In genomic region chr11:98750351-98751201, GRCm38 (mm10) we compare ENCODE assay signal across 9 mouse cellular contexts. TPM values are rescaled to one million over a fixed set of nuclear protein-coding genes. Genes with fewer than 3 reads are reported as not detected.
DNase-seq lines count a peak whose midpoint lies in the region; ATAC-seq lines count a peak whose summit lies in the region.
"Had no signal": no experiment of that assay in that cellular context is flagged by ENCODE, and none has a peak within 500 bp of the region (broad histone marks: within the 10 kb centered on the region; RNA-seq: fewer than 3 reads in every experiment).

No protein-coding gene starts in this region.

- H3K27ac ChIP-seq in liver, embryonic 16.5 days (ENCODE audit: low read length), result peak overlapping the region; percentile 58

- peak; percentile 13; the same call in 1 of the 2 replicates for ATAC-seq in erythroid progenitor cell, adult 5-6 weeks (replicated peaks; ENCODE audit: low FRiP score, poor library complexity, severe bottlenecking)
- ATAC-seq in liver, embryonic 16.5 days (ENCODE audit: low read depth), result 0 out of 2 replicates have a peak, but pooled peaks have one; percentile 1

- intact Hi-C loops in heart, postnatal 10 days (cut with DNase I), result loop anchor here (5.0 kb wide), 1 partner anchor 38 kb away; no protein-coding TSS in a partner anchor

- H3K4me3 ChIP-seq in liver, embryonic 16.5 days (ENCODE audit: low read depth, low read length), result peak overlapping the region; percentile 34

- H3K27me3 ChIP-seq in liver, embryonic 16.5 days (ENCODE audit: control insufficient read depth, insufficient read depth, low read depth, low read length), result no peaks in the 10 kb centered on the region

- peak; percentile 74 for DNase-seq in 416B (ENCODE audit: low read depth)
- DNase-seq in adrenal gland, postnatal 25 days, result peak; percentile 84
- DNase-seq in heart, postnatal 10 days, result peak; percentile 76 to 81
- DNase-seq in kidney, postnatal 36 days, result peak; percentile 87 to 91
- DNase-seq in retina, embryonic 14.5 days (ENCODE audit: low spot score), result peak; percentile 49
- no peak for DNase-seq in spleen, postnatal 36 days (ENCODE audit: low spot score in 2 of 2)

- WGBS in liver, embryonic 16.5 days (ENCODE audit: insufficient replicate concordance), result 24% methylated on average over 17 of the region's 17 CpGs

- peaks cover 97% of the 10 kb centered on the region for H3K4me1 ChIP-seq in liver, embryonic 16.5 days (ENCODE audit: control insufficient read depth, low read depth, low read length)

- peak overlapping the region; percentile 54 for H3K9ac ChIP-seq in liver, embryonic 16.5 days (ENCODE audit: low read depth, low read length)

- no peaks in the 10 kb centered on the region; the same call in 1 of the 2 replicates for H3K36me3 ChIP-seq in liver, embryonic 16.5 days (ENCODE audit: control insufficient read depth, insufficient read depth)

- H3K9me3 ChIP-seq in liver, embryonic 16.5 days (replicated peaks; ENCODE audit: control insufficient read depth, low read length), result no peaks in the 10 kb centered on the region

- peak overlapping the region; percentile 52 for H3K4me2 ChIP-seq in liver, embryonic 16.5 days (ENCODE audit: low read depth, low read length)

RNA-seq across cellular contexts. Expression of gene Thra, which starts 10.1 kb away (rescaled TPM):
- total RNA-seq in adrenal gland, postnatal 25 days (2021), result 82.5 and 89.4 TPM in 2 replicates
- 8.6 and 13.8 TPM in 2 replicates for total RNA-seq in erythroid progenitor cell, adult 5-6 weeks (2015; ENCODE audit: low replicate concordance)
- 3.3 and 8.0 TPM in 2 replicates for total RNA-seq in erythroid progenitor cell, adult 5-6 weeks (2017; ENCODE audit: low replicate concordance)
- 100 to 1,000 TPM; 172 to 190 TPM for total RNA-seq in heart, postnatal 10 days (2021)
- 6.5 and 7.7 TPM in 2 replicates for polyA plus RNA-seq in liver, embryonic 16.5 days (2015; fragmentation: Nextera tagmentation; extraction: Ambion mirVana)

RNA-seq across cellular contexts. Expression of gene Med24, which starts 21.3 kb away (rescaled TPM):
- total RNA-seq in adrenal gland, postnatal 25 days (2021), result 40.9 and 61.5 TPM in 2 replicates
- total RNA-seq in erythroid progenitor cell, adult 5-6 weeks (2015; ENCODE audit: low replicate concordance), result 30.6 and 57.7 TPM in 2 replicates
- total RNA-seq in erythroid progenitor cell, adult 5-6 weeks (2017; ENCODE audit: low replicate concordance), result 14.7 and 25.0 TPM in 2 replicates
- total RNA-seq in heart, postnatal 10 days (2021), result 10 to 100 TPM; 44.9 to 52.1 TPM
- 22.8 and 23.8 TPM in 2 replicates for polyA plus RNA-seq in liver, embryonic 16.5 days (2015; fragmentation: Nextera tagmentation; extraction: Ambion mirVana)

RNA-seq across cellular contexts. Expression of gene Nr1d1, which starts 24.6 kb away (rescaled TPM):
- 234 and 238 TPM in 2 replicates for total RNA-seq in adrenal gland, postnatal 25 days (2021)
- not detected in 2 replicates for total RNA-seq in erythroid progenitor cell, adult 5-6 weeks (2015; ENCODE audit: low replicate concordance)
- not detected in 2 replicates for total RNA-seq in erythroid progenitor cell, adult 5-6 weeks (2017; ENCODE audit: low replicate concordance)
- total RNA-seq in heart, postnatal 10 days (2021), result 10 to 100 TPM; 31.1 to 32.7 TPM
- polyA plus RNA-seq in liver, embryonic 16.5 days (2015; fragmentation: Nextera tagmentation; extraction: Ambion mirVana), result 0.65 and 0.66 TPM in 2 replicates

RNA-seq across cellular contexts. Expression of gene Msl1, which starts 44.7 kb away (rescaled TPM):
- total RNA-seq in adrenal gland, postnatal 25 days (2021), result 109 and 113 TPM in 2 replicates
- total RNA-seq in erythroid progenitor cell, adult 5-6 weeks (2015; ENCODE audit: low replicate concordance), result 43.6 and 44.7 TPM in 2 replicates
- 29.5 and 35.5 TPM in 2 replicates for total RNA-seq in erythroid progenitor cell, adult 5-6 weeks (2017; ENCODE audit: low replicate concordance)
- total RNA-seq in heart, postnatal 10 days (2021), result 10 to 100 TPM; 70.3 to 83.4 TPM
- polyA plus RNA-seq in liver, embryonic 16.5 days (2015; fragmentation: Nextera tagmentation; extraction: Ambion mirVana), result 4.9 and 5.3 TPM in 2 replicates

RNA-seq across cellular contexts. Expression of gene Csf3, which starts 49.5 kb away (rescaled TPM):
- not detected in 2 replicates for total RNA-seq in adrenal gland, postnatal 25 days (2021)
- total RNA-seq in erythroid progenitor cell, adult 5-6 weeks (2015; ENCODE audit: low replicate concordance), result not detected in 2 replicates
- total RNA-seq in erythroid progenitor cell, adult 5-6 weeks (2017; ENCODE audit: low replicate concordance), result not detected in 2 replicates
- not detected for total RNA-seq in heart, postnatal 10 days (2021)
- not detected in 2 replicates for polyA plus RNA-seq in liver, embryonic 16.5 days (2015; fragmentation: Nextera tagmentation; extraction: Ambion mirVana)
- total RNA-seq: adrenal gland, postnatal 4 days had no signal

Comparison
In these comparisons a context has a peak if more than half of its experiments do, and no peak if none do; other contexts are left out.
1. DNase-seq: peak in 416B (single experiment), adrenal gland, postnatal 25 days (single experiment), heart, postnatal 10 days (2 of 2), kidney, postnatal 36 days (2 of 2) and retina, embryonic 14.5 days (single experiment); none in spleen, postnatal 36 days (0 of 2).
2. RNA of gene Nr1d1, which starts 24.6 kb away (total RNA-seq): 234 to 238 TPM in adrenal gland, postnatal 25 days and 31.1 to 32.7 TPM in heart, postnatal 10 days; not detected in erythroid progenitor cell, adult 5-6 weeks; every median in the first group is over 10 times any median in the second.